Mouse (Mus musculus) adrenal gland, postnatal 14 days (tissue): ENCODE results near the gene Apoo. TPM values are rescaled to one million over a fixed set of nuclear protein-coding genes. Genes with fewer than 3 reads are reported as not detected.
"Not testable (repeated sequence)": the region's sequence is repeated elsewhere in the genome, so short reads cannot be mapped to it uniquely, and the experiment has no call there.

Source experiments
- DNase-seq: peaks from one replicate; pipeline ENCODE4 v3.0.0; 2021; ENCODE audit warnings: mixed read lengths
- long read RNA-seq, 2 experiments: library from polyadenylated mRNA; stranded (forward); transcript quantifications; one replicate each; pipeline ENCODE4 v2.0.0; 2021
- total RNA-seq: library from RNA; stranded (reverse); gene quantifications from 2 replicates; pipeline ENCODE4 v1.2.3, GENCODE M21; 2021

Apoo gene
- 123 and 127 TPM in 2 replicates for total RNA-seq
- long read RNA-seq, experiment 1, transcript Apoo-204 (9 exons, 784 nt) = major isoform, 30 of 46 reads
- long read RNA-seq, experiment 1, partial matches to known transcripts = 5 of 46 reads
- long read RNA-seq, experiment 1, other reads (novel, unspliced or antisense) = 8 of 46 reads
- long read RNA-seq, experiment 2, transcript Apoo-202 (9 exons, 1,032 nt) = minor isoform, 9 of 76 reads
- long read RNA-seq, experiment 2, transcript Apoo-204 (9 exons, 784 nt) = major isoform, 42 of 76 reads
- long read RNA-seq, experiment 2, partial matches to known transcripts = 15 of 76 reads
- long read RNA-seq, experiment 2, other reads (novel, unspliced or antisense) = 10 of 76 reads

- peak; percentile 97 for DNase-seq
Measured at GRCm38 (mm10) chrX:94366670-94367241, at the start of gene Apoo, which contains the start of gene Fam90a1b. Gene Apoo (plus strand): TSS chrX:94367117. Gene Fam90a1b (minus strand): TSS chrX:94366777.

GRCm38 (mm10) chrX:94321036-94321902 lies 45.6 kb upstream of the Apoo start:
- DNase-seq = no peak

GRCm38 (mm10) chrX:94343638-94344037 lies 23.3 kb upstream of the Apoo start:
- not testable (repeated sequence) for DNase-seq

GRCm38 (mm10) chrX:94365381-94365925 lies 1.5 kb upstream of the Apoo start:
- no peak for DNase-seq

GRCm38 (mm10) chrX:94366029-94366428 lies 888 bp upstream of the Apoo start:
- no peak for DNase-seq

GRCm38 (mm10) chrX:94367248-94367647 lies 331 bp downstream of the Apoo start:
- peak; percentile 45 for DNase-seq

GRCm38 (mm10) chrX:94378734-94379133 lies 11.8 kb downstream of the Apoo start:
- no peak for DNase-seq

GRCm38 (mm10) chrX:94408975-94409374 lies 42.1 kb downstream of the Apoo start:
- DNase-seq = no peak

GRCm38 (mm10) chrX:94420210-94420609 lies 53.3 kb downstream of the Apoo start:
- DNase-seq = no peak

GRCm38 (mm10) chrX:94431548-94432375 lies 64.8 kb downstream of the Apoo start:
- DNase-seq = peak; percentile 17

GRCm38 (mm10) chrX:94445427-94445826 lies 78.5 kb downstream of the Apoo start:
- not testable (repeated sequence) for DNase-seq

- DNase-seq = not testable (repeated sequence)
Measured at GRCm38 (mm10) chrX:94446021-94446420, 79.1 kb downstream of the Apoo start.

- not testable (repeated sequence) for DNase-seq
Measured at GRCm38 (mm10) chrX:94450047-94450881, 83.3 kb downstream of the Apoo start.

- DNase-seq = no peak
Measured at GRCm38 (mm10) chrX:94459346-94459745, 92.4 kb downstream of the Apoo start.

GRCm38 (mm10) chrX:94461513-94461912 lies 94.6 kb downstream of the Apoo start:
- DNase-seq = not testable (repeated sequence)

- DNase-seq = not testable (repeated sequence)
Measured at GRCm38 (mm10) chrX:94462604-94463429, 95.9 kb downstream of the Apoo start.
